8 mouse cellular contexts compared by ENCODE assay signal in the genomic region with DNA sequence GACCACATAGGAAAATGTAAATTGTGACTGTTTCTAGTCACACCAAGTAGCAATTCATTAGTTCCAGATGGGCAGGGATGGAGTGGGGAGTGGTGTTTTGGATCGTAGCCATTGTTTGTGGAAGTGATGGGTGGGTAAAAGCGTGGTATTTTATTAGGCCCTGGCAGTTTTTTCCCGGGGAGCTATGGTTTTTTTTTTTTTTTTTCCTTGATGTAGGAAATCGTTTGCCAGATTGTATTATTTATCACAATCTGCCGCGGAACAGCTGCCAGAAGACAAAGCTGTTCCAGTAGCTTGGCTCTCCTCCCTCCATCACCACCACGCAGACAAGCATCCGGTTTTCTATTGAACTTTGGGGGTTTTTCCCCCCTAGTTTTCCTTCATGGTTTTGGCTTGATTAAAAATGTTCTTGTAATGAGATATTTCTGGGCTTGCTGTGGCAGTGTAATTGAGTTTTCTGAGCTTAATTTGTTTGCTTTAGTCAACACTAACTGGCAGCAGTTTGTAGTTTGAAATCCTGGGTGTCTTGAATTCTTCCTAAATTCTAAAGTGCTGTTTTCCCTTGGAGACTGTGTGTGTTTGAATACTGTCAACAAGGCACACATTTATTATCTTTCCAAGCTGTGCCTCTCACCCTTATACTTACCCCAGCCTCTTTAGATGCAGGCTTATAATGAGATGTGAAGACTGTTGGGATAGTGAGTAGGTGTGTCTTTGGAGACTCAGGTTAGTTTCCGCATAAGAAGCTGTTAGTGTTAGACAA. TPM values are rescaled to one million over a fixed set of nuclear protein-coding genes. Genes with fewer than 3 reads are reported as not detected.
DNase-seq lines count a peak whose midpoint lies in the region; ATAC-seq and TF ChIP-seq lines count a peak whose summit lies in the region.

No protein-coding gene starts in this region.

- TF ChIP-seq POLR2A in limb, embryonic 14.5 days (IDR thresholded peaks at IDR 0.05; ENCODE audit: borderline replicate concordance, extremely low read depth, insufficient read depth, insufficient read length), result no peak

- no peak for ATAC-seq in embryonic facial prominence, embryonic 11.5 days (replicated peaks; ENCODE audit: insufficient number of reproducible peaks, low FRiP score, low TSS enrichment, low read depth)
- no peak for ATAC-seq in heart, embryonic 15.5 days (replicated peaks; ENCODE audit: insufficient number of reproducible peaks, insufficient read depth, low FRiP score, low read depth)
- ATAC-seq in kidney, embryonic 16.5 days (ENCODE audit: low FRiP score, low TSS enrichment), result no peak
- ATAC-seq in limb, embryonic 14.5 days (ENCODE audit: low FRiP score, low read depth), result peak; percentile 79

- no peak overlapping the region for H3K27ac ChIP-seq in embryonic facial prominence, embryonic 11.5 days (replicated peaks; ENCODE audit: low read depth, low read length)
- H3K27ac ChIP-seq in heart, embryonic 15.5 days, result peak overlapping the region; percentile 49
- peak overlapping the region; percentile 77 for H3K27ac ChIP-seq in kidney, embryonic 16.5 days (ENCODE audit: low read length)
- H3K27ac ChIP-seq in limb, embryonic 14.5 days (replicated peaks; ENCODE audit: low read depth, low read length), result peak overlapping the region; percentile 48

- no peak overlapping the region for H3K4me3 ChIP-seq in embryonic facial prominence, embryonic 11.5 days (ENCODE audit: low read depth, low read length)
- no peak overlapping the region for H3K4me3 ChIP-seq in heart, embryonic 15.5 days
- H3K4me3 ChIP-seq in kidney, embryonic 16.5 days (ENCODE audit: low read length), result no peak overlapping the region
- no peak overlapping the region for H3K4me3 ChIP-seq in limb, embryonic 14.5 days (replicated peaks; ENCODE audit: low read length)

- H3K4me2 ChIP-seq in embryonic facial prominence, embryonic 11.5 days (ENCODE audit: low read depth, low read length), result no peak overlapping the region
- no peak overlapping the region for H3K4me2 ChIP-seq in heart, embryonic 15.5 days
- H3K4me2 ChIP-seq in kidney, embryonic 16.5 days (replicated peaks; ENCODE audit: low read depth, low read length), result peak overlapping the region; percentile 10; the same call in 1 of the 2 replicates
- no peak overlapping the region; the same call in 1 of the 2 replicates for H3K4me2 ChIP-seq in limb, embryonic 14.5 days (replicated peaks; ENCODE audit: low read depth, low read length, severe bottlenecking)

- H3K27me3 ChIP-seq in embryonic facial prominence, embryonic 11.5 days (ENCODE audit: control insufficient read depth, insufficient read depth, low read length), result no peaks in the 10 kb centered on the region
- no peaks in the 10 kb centered on the region for H3K27me3 ChIP-seq in heart, embryonic 15.5 days
- no peaks in the 10 kb centered on the region for H3K27me3 ChIP-seq in kidney, embryonic 16.5 days (ENCODE audit: insufficient read depth, low read length)
- H3K27me3 ChIP-seq in limb, embryonic 14.5 days (ENCODE audit: control insufficient read depth, insufficient read depth, low read length), result no peaks in the 10 kb centered on the region

- 47% methylated on average over 9 of the region's 9 CpGs for WGBS in embryonic facial prominence, embryonic 11.5 days
- 48% methylated on average over 9 of the region's 9 CpGs for WGBS in heart, embryonic 15.5 days
- 24% methylated on average over 9 of the region's 9 CpGs for WGBS in kidney, embryonic 16.5 days
- WGBS in limb, embryonic 14.5 days, result 19% methylated on average over 9 of the region's 9 CpGs

- no peaks in the 10 kb centered on the region for H3K4me1 ChIP-seq in embryonic facial prominence, embryonic 11.5 days (ENCODE audit: control insufficient read depth, insufficient read depth, low read length)
- peaks cover 12% of the 10 kb centered on the region for H3K4me1 ChIP-seq in heart, embryonic 15.5 days (replicated peaks)
- peaks cover 21% of the 10 kb centered on the region for H3K4me1 ChIP-seq in kidney, embryonic 16.5 days (ENCODE audit: insufficient read depth, low read length)
- peaks cover 20% of the 10 kb centered on the region for H3K4me1 ChIP-seq in limb, embryonic 14.5 days (ENCODE audit: control insufficient read depth, insufficient read depth, low read length)

- H3K9ac ChIP-seq in embryonic facial prominence, embryonic 11.5 days (replicated peaks; ENCODE audit: low read length), result no peak overlapping the region
- H3K9ac ChIP-seq in heart, embryonic 15.5 days, result no peak overlapping the region
- no peak overlapping the region for H3K9ac ChIP-seq in kidney, embryonic 16.5 days (replicated peaks; ENCODE audit: low read length)
- no peak overlapping the region for H3K9ac ChIP-seq in limb, embryonic 14.5 days (ENCODE audit: low read depth, low read length, severe bottlenecking)

- no peaks in the 10 kb centered on the region for H3K36me3 ChIP-seq in embryonic facial prominence, embryonic 11.5 days (replicated peaks; ENCODE audit: control insufficient read depth, insufficient read depth, low read depth, low read length)
- no peaks in the 10 kb centered on the region for H3K36me3 ChIP-seq in heart, embryonic 15.5 days
- H3K36me3 ChIP-seq in kidney, embryonic 16.5 days (ENCODE audit: insufficient read depth, low read length), result no peaks in the 10 kb centered on the region
- H3K36me3 ChIP-seq in limb, embryonic 14.5 days (ENCODE audit: control insufficient read depth, insufficient read depth, low read length), result peaks cover 9% of the 10 kb centered on the region

- peak; percentile 35 for DNase-seq in embryo, embryonic 10 days (ENCODE audit: low spot score)
- DNase-seq in embryo, embryonic 9.5 days (ENCODE audit: extremely low spot score), result no peak
- peak; percentile 56 for DNase-seq in embryonic facial prominence, embryonic 11.5 days (ENCODE audit: low spot score)
- DNase-seq in limb, embryonic 14.5 days (ENCODE audit: low spot score), result peak; percentile 86
- DNase-seq in retina, embryonic 14.5 days (ENCODE audit: low spot score), result peak; percentile 53
- DNase-seq in thymus, postnatal 4 days, result no peak

- H3K9me3 ChIP-seq in embryonic facial prominence, embryonic 11.5 days (replicated peaks; ENCODE audit: control insufficient read depth, low read length), result no peaks in the 10 kb centered on the region
- no peaks in the 10 kb centered on the region for H3K9me3 ChIP-seq in heart, embryonic 15.5 days (replicated peaks)
- no peaks in the 10 kb centered on the region for H3K9me3 ChIP-seq in kidney, embryonic 16.5 days (ENCODE audit: low read length)
- no peaks in the 10 kb centered on the region for H3K9me3 ChIP-seq in limb, embryonic 14.5 days (ENCODE audit: control insufficient read depth, low read length)

RNA-seq across cellular contexts. Expression of a gene that starts 20.9 kb away (rescaled TPM):
- polyA plus RNA-seq in embryonic facial prominence, embryonic 11.5 days (2014; fragmentation: Nextera tagmentation; extraction: Ambion mirVana), result 52.0 and 56.3 TPM in 2 replicates
- polyA plus RNA-seq in heart, embryonic 15.5 days (2015; fragmentation: Nextera tagmentation; extraction: Ambion mirVana), result 19.8 and 24.6 TPM in 2 replicates
- polyA plus RNA-seq in kidney, embryonic 16.5 days (2015; fragmentation: Nextera tagmentation; extraction: Ambion mirVana), result 45.2 and 45.8 TPM in 2 replicates
- 20.7 and 30.0 TPM in 2 replicates for polyA plus RNA-seq in limb, embryonic 14.5 days (2012; rRNA removed)
- polyA plus RNA-seq in limb, embryonic 14.5 days (2014; fragmentation: Nextera tagmentation; extraction: Ambion mirVana), result 45.0 and 48.2 TPM in 2 replicates

RNA-seq across cellular contexts. Expression of a gene that starts 45.0 kb away (rescaled TPM):
- polyA plus RNA-seq in embryonic facial prominence, embryonic 11.5 days (2014; fragmentation: Nextera tagmentation; extraction: Ambion mirVana), result 6.1 and 7.3 TPM in 2 replicates
- 5.5 and 8.3 TPM in 2 replicates for polyA plus RNA-seq in heart, embryonic 15.5 days (2015; fragmentation: Nextera tagmentation; extraction: Ambion mirVana)
- polyA plus RNA-seq in kidney, embryonic 16.5 days (2015; fragmentation: Nextera tagmentation; extraction: Ambion mirVana), result 11.5 and 12.4 TPM in 2 replicates
- polyA plus RNA-seq in limb, embryonic 14.5 days (2012; rRNA removed), result 24.6 and 35.4 TPM in 2 replicates
- polyA plus RNA-seq in limb, embryonic 14.5 days (2014; fragmentation: Nextera tagmentation; extraction: Ambion mirVana), result 11.1 and 11.2 TPM in 2 replicates

RNA-seq across cellular contexts. Expression of a gene that starts 45.9 kb away (rescaled TPM):
- 109 and 115 TPM in 2 replicates for polyA plus RNA-seq in embryonic facial prominence, embryonic 11.5 days (2014; fragmentation: Nextera tagmentation; extraction: Ambion mirVana)
- polyA plus RNA-seq in heart, embryonic 15.5 days (2015; fragmentation: Nextera tagmentation; extraction: Ambion mirVana), result 82.5 and 92.9 TPM in 2 replicates
- polyA plus RNA-seq in kidney, embryonic 16.5 days (2015; fragmentation: Nextera tagmentation; extraction: Ambion mirVana), result 107 and 109 TPM in 2 replicates
- polyA plus RNA-seq in limb, embryonic 14.5 days (2012; rRNA removed), result 78.5 and 92.3 TPM in 2 replicates
- polyA plus RNA-seq in limb, embryonic 14.5 days (2014; fragmentation: Nextera tagmentation; extraction: Ambion mirVana), result 79.2 and 96.1 TPM in 2 replicates

RNA-seq across cellular contexts. Expression of a gene that starts 55.8 kb away (rescaled TPM):
- 2.7 and 5.6 TPM in 2 replicates for polyA plus RNA-seq in embryonic facial prominence, embryonic 11.5 days (2014; fragmentation: Nextera tagmentation; extraction: Ambion mirVana)
- polyA plus RNA-seq in heart, embryonic 15.5 days (2015; fragmentation: Nextera tagmentation; extraction: Ambion mirVana), result 1.6 and 3.1 TPM in 2 replicates
- polyA plus RNA-seq in kidney, embryonic 16.5 days (2015; fragmentation: Nextera tagmentation; extraction: Ambion mirVana), result 8.8 and 10.0 TPM in 2 replicates
- polyA plus RNA-seq in limb, embryonic 14.5 days (2012; rRNA removed), result 24.0 and 37.5 TPM in 2 replicates
- 11.2 and 11.4 TPM in 2 replicates for polyA plus RNA-seq in limb, embryonic 14.5 days (2014; fragmentation: Nextera tagmentation; extraction: Ambion mirVana)

Comparison
In these comparisons a context has a peak if more than half of its experiments do, and no peak if none do; other contexts are left out.
1. DNase-seq: peak in embryo, embryonic 10 days (single experiment), embryonic facial prominence, embryonic 11.5 days (single experiment), limb, embryonic 14.5 days (single experiment) and retina, embryonic 14.5 days (single experiment); none in embryo, embryonic 9.5 days (single experiment) and thymus, postnatal 4 days (single experiment).